Mouse (Mus musculus): ENCODE data around the gene Zwilch. TPM values are rescaled to one million over a fixed set of nuclear protein-coding genes. Genes with fewer than 3 reads are reported as not detected.

Zwilch gene
- polyA plus RNA-seq, 1 experiment: 2.3 TPM

DNA sequence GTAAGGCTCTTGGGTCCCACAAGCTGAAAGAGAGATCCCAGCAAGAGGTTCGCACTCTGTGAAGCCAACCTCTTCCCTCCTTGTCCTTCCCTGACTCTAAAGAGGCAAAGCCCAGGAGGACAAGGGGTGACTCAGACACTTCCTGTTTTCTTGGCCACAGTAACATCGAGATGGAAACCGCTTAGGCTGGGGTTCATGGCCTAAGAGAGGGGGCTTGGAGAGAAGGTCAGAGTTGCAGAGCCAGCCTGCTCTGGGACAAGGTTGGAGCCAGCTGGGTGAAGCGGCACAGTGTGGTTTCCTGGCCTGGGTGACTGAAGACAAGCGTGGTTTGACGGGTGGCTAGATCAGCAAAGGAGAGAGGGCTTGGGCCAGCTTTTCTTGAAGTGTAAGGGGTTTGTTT, 67.6 kb downstream of the Zwilch start:
- H3K4me3 ChIP-seq (ENCODE audit: insufficient read depth, low read depth, low read length): no peak overlapping the region
- H3K27ac ChIP-seq (replicated peaks; ENCODE audit: low read depth, low read length): peak overlapping the region; percentile 54
- peaks cover 10% of the 10 kb centered on the region for H3K4me1 ChIP-seq (ENCODE audit: control insufficient read depth, insufficient read depth, insufficient read length, low read length)

DNA sequence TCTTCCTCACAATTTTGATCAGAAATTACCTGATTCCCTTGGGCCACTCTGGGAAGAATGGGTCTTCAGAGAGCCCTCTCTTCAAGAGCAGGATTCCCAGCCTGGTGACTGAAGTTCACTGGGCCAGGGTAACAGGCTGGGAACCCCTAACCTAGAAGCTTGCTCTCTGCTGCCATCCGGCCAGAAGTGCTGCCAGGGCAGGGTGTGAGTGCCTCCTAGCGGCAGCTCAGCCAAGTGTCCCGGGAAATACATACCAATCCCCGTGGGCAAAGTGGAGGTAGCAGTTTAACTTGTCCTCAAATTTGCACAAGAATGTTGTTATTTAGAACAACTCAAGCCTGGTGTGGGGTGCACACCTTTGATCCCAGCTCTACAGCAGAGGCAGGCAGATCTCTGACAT, 72.5 kb downstream of the Zwilch start:
- no peak overlapping the region for H3K4me3 ChIP-seq (ENCODE audit: insufficient read depth, low read depth, low read length)
- H3K27ac ChIP-seq (replicated peaks; ENCODE audit: low read depth, low read length): no peak overlapping the region
- peaks cover 7% of the 10 kb centered on the region for H3K4me1 ChIP-seq (ENCODE audit: control insufficient read depth, insufficient read depth, insufficient read length, low read length)

DNA sequence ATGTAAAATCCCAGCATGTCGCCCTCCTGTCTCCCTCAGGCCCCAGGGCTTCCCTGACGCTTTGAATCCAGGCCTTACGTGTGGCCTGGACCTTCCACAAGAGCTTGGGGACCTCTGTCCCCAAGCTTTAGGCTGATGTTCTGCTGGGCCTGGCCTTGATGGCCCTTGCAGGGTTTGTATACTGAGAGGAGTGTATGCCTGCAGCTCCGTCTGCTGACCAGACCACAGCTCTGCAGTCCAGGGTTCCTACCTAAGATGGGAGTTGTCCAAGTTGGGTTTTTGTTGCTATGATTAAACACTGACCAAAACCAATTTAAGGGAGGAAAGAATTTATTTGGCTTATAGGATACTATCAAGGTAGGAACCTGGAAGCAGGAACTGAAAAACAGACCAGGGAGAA, 74.6 kb downstream of the Zwilch start:
- Histone ChIP-seq H3K27ac (replicated peaks; ENCODE audit: low read depth, low read length) (no peak overlapping the region), H3K4me1 (ENCODE audit: control insufficient read depth, insufficient read depth, insufficient read length, low read length) (peaks cover 7% of the 10 kb centered on the region; the same call in 1 of the 2 replicates), H3K4me3 (ENCODE audit: insufficient read depth, low read depth, low read length) (no peak overlapping the region)

DNA sequence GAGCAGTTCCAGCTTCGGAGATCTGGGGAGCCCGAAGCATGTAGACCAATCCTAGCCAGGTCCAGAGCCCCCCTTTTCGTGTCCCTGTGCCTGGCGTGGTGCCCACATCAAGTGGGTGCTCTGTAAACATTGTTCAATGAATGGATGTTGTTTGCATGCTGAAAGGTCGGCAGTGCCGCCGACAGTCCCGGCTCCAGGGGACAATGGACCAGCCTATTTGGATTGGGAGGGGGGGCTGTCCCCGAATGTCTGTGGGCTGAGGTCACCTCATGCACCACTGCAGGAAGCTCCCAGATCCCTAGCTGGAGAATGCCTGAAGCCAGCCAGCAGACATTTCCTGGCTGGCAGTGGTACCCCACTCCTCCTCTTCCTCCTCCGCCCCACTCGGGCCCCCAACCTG, 78.8 kb downstream of the Zwilch start:
- H3K4me3 ChIP-seq (ENCODE audit: insufficient read depth, low read depth, low read length): no peak overlapping the region
- H3K27ac ChIP-seq (replicated peaks; ENCODE audit: low read depth, low read length): no peak overlapping the region
- peaks cover 7% of the 10 kb centered on the region; the same call in 1 of the 2 replicates for H3K4me1 ChIP-seq (ENCODE audit: control insufficient read depth, insufficient read depth, insufficient read length, low read length)

DNA sequence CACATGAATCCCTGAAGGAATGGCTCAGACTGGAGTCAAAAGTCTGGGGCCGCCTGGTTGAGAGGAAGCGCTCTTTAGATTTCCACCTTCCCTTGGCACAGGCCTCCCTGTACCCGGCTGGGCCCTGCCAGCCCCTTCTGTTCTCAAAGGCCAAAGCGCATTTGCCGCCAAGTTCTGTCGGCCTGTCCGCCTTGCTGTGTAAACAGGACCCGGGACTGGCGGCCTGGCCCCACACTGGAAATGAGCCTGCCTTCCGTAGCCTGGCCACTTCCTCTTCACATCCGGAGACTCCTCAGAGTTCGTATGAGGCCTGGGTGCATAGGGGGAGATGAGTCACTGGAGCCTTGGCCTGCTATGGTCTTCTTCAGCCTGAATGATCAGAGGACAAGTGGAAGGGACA, 83.9 kb downstream of the Zwilch start:
- Histone ChIP-seq H3K27ac (replicated peaks; ENCODE audit: low read depth, low read length) (peak overlapping the region; percentile 82), H3K4me3 (ENCODE audit: insufficient read depth, low read depth, low read length) (no peak overlapping the region), H3K4me1 (ENCODE audit: control insufficient read depth, insufficient read depth, insufficient read length, low read length) (peaks cover 10% of the 10 kb centered on the region)

DNA sequence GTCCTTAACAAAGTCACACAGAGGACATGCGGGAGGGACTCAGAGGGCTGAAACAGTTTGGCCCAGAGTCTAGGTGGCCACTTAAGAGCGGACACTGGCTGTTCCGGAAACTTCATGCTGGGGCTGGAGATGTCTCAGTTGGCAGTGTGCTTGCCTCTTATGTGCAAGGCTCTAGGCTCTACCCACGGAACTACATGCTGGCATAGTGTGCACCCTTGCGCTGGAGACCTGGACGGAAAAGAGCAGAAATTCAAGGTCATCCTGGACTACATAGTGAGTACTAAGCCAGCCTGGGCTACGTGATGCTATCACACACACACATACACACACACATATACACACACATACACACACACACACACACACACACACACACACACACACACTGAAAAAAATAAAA, 84.6 kb downstream of the Zwilch start:
- Histone ChIP-seq H3K4me1 (ENCODE audit: control insufficient read depth, insufficient read depth, insufficient read length, low read length) (peaks cover 5% of the 10 kb centered on the region), H3K27ac (replicated peaks; ENCODE audit: low read depth, low read length) (no peak overlapping the region), H3K4me3 (ENCODE audit: insufficient read depth, low read depth, low read length) (no peak overlapping the region)

DNA sequence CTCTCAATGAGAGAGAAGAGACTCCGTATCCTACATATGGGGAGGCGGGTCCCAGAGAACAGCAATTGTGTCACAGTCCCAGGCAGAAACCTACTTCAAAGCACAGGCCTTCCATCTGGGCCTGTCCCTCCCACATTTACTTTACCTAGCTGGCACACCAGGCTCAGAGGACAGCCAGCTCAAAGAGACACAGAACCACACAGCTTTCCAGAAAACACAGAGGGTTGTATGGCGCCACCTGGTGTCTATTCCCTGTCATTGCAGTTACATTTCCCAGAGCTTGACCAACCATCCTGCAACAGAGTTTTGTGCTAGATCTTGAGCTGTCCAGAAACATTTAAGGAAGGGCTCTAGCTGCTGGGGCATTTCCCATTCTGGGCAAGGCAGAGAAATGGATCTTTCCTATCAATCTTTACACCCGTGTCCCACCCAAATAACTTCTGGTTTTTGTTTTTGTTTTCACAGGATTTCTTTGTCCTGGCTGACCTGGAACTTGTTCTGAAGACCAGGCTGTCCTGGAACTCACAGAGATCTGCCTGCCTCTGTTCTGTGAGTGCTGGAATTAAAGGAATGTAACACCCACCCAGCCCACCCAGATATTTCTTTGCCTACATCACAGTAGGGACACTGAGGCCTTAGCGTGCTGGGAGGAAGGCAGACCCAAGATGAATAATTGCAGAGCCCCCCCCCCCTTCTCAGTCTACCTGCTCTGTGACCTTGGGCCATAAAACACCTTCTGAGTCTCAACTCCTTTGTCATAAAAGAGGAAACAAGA, 85.3 kb downstream of the Zwilch start:
- Histone ChIP-seq H3K4me1 (ENCODE audit: control insufficient read depth, insufficient read depth, insufficient read length, low read length) (peaks cover 5% of the 10 kb centered on the region), H3K4me3 (ENCODE audit: insufficient read depth, low read depth, low read length) (no peak overlapping the region), H3K27ac (replicated peaks; ENCODE audit: low read depth, low read length) (no peak overlapping the region)

Other genes with a start within 250 kb of the Zwilch start
- 5.3 and 14.8 TPM in 2 replicates for gene Smad6, start 151.0 kb downstream of the Zwilch start, polyA plus RNA-seq (2012; ENCODE audit: insufficient read depth, insufficient read length, missing spikeins)
- 57.9 and 76.0 TPM in 2 replicates for gene Lctl, start 56.0 kb downstream of the Zwilch start, polyA plus RNA-seq (2012; ENCODE audit: insufficient read depth, insufficient read length, missing spikeins)
- gene Rpl4, start 271 bp upstream of the Zwilch start, polyA plus RNA-seq (2012; ENCODE audit: insufficient read depth, insufficient read length, missing spikeins): 420 and 430 TPM in 2 replicates
- 62.6 and 69.4 TPM in 2 replicates for gene Snapc5, start 6.2 kb upstream of the Zwilch start, polyA plus RNA-seq (2012; ENCODE audit: insufficient read depth, insufficient read length, missing spikeins)
- 3.3 and 7.9 TPM in 2 replicates for gene Uchl4, start 62.1 kb upstream of the Zwilch start, polyA plus RNA-seq (2012; ENCODE audit: insufficient read depth, insufficient read length, missing spikeins)
- gene Map2k1, start 80.5 kb upstream of the Zwilch start, polyA plus RNA-seq (2012; ENCODE audit: insufficient read depth, insufficient read length, missing spikeins): 33.1 and 39.9 TPM in 2 replicates
- gene Tipin, start 108.5 kb upstream of the Zwilch start, polyA plus RNA-seq (2012; ENCODE audit: insufficient read depth, insufficient read length, missing spikeins): 19.1 and 20.8 TPM in 2 replicates
- gene Dis3l, start 168.2 kb upstream of the Zwilch start, polyA plus RNA-seq (2012; ENCODE audit: insufficient read depth, insufficient read length, missing spikeins): 18.0 and 18.7 TPM in 2 replicates
- not detected in 2 replicates for gene Megf11, start 212.5 kb upstream of the Zwilch start, polyA plus RNA-seq (2012; ENCODE audit: insufficient read depth, insufficient read length, missing spikeins)